Mouse (Mus musculus): ENCODE measurements around the gene Farsa. TPM values are rescaled to one million over a fixed set of nuclear protein-coding genes. Genes with fewer than 3 reads are reported as not detected.

The Farsa gene
- total RNA-seq, 2 experiments from 2014 or later: 22.1 to 26.2 TPM

DNA sequence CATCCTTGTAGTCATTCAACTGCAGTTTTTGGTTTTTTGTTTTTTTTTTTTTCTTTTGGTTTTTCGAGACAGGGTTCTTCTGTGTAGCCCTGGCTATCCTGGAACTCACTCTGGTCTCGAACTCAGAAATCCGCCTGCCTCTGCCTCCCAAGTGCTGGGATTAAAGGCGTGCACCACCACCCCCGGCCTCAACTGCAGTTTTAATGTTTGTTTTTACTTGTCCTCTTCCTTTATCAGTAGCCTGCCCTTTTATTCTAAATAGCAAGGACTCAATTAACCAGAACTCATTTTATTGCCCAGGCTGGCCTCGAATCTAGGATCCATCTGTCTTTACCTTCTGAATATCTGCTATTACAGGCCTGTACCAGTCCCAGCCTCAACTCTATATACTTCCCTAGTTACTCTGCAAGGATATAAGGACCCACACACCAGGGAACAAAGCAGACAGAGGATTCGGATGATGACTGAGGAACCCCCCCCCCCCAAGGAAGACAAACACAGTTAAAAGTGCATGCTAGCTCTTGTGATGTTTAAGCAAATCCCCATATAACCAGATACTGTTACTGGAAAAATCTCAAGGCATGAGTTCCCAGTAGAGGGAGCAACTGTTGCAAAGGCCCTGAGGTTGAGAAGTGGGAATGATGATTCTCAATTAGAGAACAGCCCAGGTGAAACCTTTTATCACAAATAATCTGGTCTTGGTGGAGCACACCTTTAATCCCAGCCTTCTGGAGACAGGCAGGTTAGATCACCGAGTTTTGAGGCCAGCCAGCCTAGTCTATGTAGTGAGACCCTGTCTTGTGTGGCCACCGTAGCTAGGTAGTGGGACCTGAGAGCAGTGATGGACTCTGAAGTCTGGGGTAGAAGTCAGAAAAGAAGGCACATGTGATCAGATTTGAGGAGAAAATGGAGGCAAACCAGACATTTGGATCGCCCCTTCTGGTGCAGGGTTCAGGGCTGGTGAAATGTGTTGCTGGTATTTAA lies 23.7 kb upstream of the Farsa start:
- intact Hi-C loops (cut with DNase I): no loop called here
- DNase-seq: no peak

- intact Hi-C loops (cut with DNase I): no loop called here
- no peak for DNase-seq
These were observed 22.6 kb upstream of the Farsa start for GRCm38 (mm10) chr8:84834002-84834865.

GRCm38 (mm10) chr8:84834866-84835855 lies 21.6 kb upstream of the Farsa start:
- no peak for DNase-seq

DNA sequence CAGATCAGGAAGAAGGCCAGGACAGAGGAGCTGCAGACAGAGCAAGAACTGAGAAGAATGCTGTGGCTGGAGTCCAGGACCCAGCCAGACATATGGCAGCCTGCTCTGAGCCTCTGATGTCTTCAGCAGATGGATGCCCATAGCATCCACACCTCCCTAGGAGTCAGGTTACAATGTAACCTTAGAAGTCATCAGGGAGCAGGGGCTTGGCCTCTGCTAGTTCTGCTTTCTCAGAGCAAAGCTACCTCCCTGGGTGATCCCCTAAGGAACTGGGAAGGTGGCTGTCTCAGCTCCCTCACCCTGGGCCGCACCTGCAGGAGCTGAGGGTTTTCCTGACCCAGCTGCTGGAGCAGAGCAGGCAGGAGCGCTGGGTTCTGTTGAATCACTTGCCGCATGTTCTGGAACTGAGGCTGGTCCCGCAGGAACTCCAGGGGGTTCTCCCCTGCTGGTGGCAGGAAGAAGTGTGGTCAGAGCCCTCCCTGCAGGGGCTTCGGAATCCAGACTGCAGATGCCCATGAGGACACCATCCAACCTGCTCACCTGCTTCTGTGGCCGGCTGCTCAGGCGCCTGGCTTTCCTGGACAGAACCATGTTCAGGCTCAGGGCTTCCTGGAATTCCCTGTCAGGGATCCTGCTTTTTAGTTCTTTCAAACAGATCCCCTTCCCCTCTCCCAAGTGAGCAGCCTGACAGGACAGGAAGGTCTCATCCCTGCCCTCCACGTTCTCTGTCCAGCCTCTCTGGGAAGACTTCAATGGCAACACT lies 19.5 kb upstream of the Farsa start:
- intact Hi-C loops (cut with DNase I): no loop called here
- DNase-seq: no peak

More at GRCm38 (mm10) chr8:84834866-84835855, 21.6 kb upstream of the Farsa start:
- intact Hi-C loops (cut with DNase I): no loop called here

DNA sequence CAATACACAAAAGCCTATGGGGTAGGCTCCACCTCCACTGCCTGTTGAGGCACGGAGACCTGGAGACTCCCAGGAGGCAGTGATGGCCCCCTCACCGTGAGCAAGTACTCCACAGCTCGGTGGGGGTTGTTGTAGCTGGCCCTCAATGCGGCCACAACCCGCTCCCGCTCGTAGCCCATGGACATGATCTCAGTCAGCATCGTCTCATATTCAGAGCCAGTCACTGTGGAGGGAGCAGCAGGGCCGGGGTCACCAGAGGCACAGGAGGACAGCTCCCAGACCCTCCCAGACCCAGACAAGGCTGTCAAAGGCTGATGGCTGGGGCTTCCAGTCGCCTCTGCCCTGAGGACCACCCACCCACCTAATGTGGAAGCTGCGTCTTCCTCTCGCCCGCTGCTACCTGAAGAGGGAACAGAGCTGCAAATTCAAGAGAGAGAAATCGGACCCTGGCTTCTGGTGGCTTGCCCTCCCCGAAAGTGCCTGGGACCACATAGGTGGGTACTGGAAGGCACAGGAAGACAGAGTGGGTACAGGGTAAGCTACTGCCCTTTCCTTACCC lies 18.8 kb upstream of the Farsa start:
- DNase-seq: no peak
- intact Hi-C loops (cut with DNase I): no loop called here

- no peak for DNase-seq
- intact Hi-C loops (cut with DNase I): no loop called here
These were observed 18.3 kb upstream of the Farsa start for GRCm38 (mm10) chr8:84838513-84838912.

DNA sequence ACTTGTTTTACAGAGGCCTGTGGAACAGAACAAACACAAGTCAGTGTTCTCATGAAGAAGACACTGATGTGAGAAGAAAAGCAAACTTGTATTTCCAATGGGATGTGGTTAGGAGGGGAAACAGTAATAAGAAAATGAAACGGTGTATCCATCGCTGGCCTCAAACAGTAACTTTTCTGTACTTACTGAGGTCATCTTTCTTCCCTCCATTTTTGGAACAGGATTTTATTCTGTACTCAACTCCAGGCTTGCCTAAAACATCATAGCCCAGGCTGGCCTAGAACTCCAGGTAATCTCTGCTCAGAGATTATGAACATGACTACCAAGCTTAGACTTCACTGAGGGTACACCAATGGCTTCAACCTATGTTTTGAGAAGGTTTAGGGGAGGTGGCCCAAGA lies 17.4 kb upstream of the Farsa start:
- intact Hi-C loops (cut with DNase I): no loop called here
- no peak for DNase-seq

DNA sequence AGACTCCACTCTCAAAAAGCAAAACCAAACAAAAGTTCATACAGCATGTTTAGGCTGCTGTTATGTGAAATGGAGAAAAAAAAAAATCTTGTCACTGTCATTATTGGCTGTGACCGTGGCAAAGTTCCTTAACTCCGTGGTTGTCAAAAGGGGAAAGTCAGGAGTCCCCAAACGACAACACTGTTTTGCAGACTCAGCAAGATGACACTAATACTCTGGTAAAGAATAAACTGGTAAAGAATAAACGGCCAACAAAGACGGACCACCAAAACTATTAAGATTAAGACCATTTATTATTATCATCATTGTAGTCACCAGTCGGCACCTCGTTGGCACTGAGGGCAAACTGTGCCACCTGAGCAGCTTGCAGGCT lies 16.9 kb upstream of the Farsa start:
- intact Hi-C loops (cut with DNase I): no loop called here
- no peak for DNase-seq

GRCm38 (mm10) chr8:84840248-84840999 lies 16.4 kb upstream of the Farsa start, which contains the start of gene Rad23a:
Rad23a (minus strand) TSS chr8:84840665.
- DNase-seq: peak; percentile 80 to 83
- intact Hi-C loops (cut with DNase I): no loop called here

DNA sequence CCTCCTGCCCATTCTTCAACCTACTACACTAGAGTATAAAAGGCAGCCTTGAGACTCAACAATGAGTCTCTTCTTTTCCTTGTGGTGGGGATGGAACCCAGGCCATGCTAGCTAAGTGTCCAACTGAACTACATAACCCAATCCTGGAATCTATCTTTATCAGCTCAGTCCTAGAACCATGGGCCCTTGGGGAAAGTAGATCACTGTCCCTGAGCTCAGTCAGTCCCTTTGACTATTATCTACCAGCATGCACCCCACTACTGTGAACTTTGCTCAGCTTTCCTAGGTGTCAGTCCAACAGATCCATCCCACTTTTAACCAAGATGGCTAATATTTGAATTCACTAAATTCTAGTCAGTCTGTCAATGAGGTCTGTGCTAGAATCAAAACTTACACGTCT lies 15.3 kb upstream of the Farsa start:
- no peak for DNase-seq
- intact Hi-C loops (cut with DNase I): no loop called here

DNA sequence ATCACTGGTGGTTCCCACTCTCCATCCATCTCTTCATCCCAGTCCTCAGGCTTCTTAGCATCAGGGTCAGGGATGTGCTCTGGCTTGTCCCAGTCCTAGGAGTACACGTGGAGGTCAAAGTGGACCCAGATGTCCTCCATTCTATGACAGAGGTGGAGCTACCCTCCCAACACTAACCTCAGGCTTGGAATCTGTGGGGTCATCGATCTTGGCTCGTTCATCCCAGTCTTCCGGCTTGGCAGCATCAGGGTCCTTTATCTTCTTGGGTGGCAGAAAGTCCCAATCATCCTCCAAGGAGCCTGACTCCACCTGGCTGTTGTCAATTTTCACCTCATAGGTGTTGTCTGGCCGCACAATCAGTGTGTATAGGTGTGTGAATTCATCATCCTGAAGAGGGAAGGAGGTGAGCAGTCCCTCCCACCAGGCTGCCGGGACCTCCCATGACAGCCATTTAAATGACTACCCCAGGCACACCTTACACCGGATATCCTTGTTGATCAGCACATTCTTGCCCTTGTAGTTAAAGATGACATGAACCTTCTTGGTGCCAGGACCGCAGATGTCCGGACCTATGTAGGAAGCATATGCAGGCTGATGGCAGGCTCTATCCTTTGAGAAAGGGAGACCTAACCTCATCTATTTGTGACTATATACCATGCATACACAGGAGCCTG lies 12.3 kb upstream of the Farsa start:
- intact Hi-C loops (cut with DNase I): loop anchor here (5.0 kb wide), 1 partner anchor 58 kb away; the partner anchor contains the start of gene Klf1
- no peak for DNase-seq

DNA sequence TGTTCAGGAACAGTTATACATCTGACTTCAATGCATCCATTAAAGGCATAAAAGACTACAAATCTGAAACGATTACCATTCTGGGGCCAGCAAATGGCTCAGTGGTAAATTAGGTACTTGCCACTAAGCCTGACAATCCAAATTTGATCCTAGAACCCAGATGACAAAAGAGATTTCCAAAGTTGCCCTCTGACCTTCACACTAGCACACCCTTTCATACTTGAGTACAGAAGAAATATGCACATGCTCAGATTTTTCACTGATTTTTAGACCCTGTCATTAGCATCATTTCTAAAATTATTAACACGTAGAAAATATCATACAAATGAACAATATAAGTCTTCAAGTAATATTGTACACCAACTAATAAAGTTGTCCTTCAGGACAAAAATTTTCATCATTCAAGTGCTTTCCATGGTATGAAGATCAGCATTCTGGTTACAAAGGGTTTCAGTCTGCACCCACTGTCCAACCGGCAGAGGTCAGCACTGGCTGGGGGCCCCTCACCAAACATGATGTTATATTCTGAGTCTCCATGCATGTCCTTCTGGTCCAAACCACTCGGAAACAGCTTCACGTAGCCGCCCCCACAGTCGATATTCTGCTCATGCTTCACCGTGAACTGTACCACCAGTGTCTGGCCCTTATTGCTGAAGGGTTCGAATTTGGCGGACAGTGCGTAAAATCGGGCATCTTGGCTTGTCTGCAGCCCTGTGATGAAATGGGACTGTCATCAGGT lies 11.3 kb upstream of the Farsa start:
- intact Hi-C loops (cut with DNase I): loop anchor here (5.0 kb wide), 1 partner anchor 57 kb away; the partner anchor contains the start of gene Klf1
- no peak for DNase-seq

GRCm38 (mm10) chr8:84846094-84846721 lies 10.6 kb upstream of the Farsa start:
- no peak for DNase-seq
- intact Hi-C loops (cut with DNase I): loop anchor here (5.0 kb wide), 1 partner anchor 56 kb away; the partner anchor contains the start of gene Klf1

- DNase-seq: peak; percentile 97 to 99
- intact Hi-C loops (cut with DNase I): loop anchor here (5.0 kb wide), 1 partner anchor 55 kb away; the partner anchor contains the start of gene Klf1
These were observed 9.8 kb upstream of the Farsa start, which contains the start of gene Calr for GRCm38 (mm10) chr8:84846722-84847572. Calr (minus strand) TSS chr8:84846934.

Measured in gastrocnemius, postnatal 36 days (tissue).